Mouse (Mus musculus): ENCODE data around the gene Dbnl.
A peak's percentile ranks its signal among the peaks of the same experiment; 100 is the strongest.

Dbnl gene

GRCm38 (mm10) chr11:5788056-5789014, at the start of gene Dbnl:
Gene Dbnl, plus strand, starts transcription at chr11:5788488.
- DNase-seq (ENCODE audit: low spot score in 2 of 2), result peak; percentile 92 to 96

DNA sequence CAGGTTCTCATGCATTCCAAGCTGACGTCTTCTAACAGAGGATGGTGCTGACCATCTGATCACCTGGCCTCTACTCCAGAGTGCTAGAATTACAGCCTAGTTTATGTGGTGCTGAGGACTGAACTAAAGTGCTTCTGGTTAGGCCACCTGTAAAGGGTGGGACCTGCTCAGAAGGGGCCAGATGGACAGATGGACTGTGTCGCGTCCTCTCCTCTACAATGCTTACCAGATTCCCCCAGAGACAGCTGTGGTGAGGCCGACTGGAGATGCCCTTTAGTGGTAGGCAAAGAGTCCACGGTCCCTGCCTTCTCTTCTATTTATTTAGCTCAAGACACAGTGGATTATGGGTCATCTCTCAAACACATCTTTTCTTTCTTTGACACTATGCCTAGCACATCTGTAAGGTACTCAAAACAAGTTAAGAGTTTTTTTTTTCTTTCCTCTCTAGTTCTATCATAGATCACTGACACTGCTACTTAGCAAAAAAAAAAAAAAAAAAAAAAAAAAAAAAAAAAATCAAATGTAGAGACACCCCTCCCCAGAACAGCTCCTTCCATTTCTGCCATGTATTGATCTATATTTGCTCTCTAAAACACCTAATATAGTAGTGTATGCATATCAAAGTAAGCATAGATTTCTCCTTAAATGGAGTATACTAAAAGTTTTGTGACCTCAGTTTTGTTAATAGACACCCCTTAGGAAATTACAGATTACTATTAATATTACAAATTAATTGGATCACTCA, 49.2 kb upstream of the Dbnl start:
- no peak for DNase-seq (ENCODE audit: low spot score in 2 of 2)

DNA sequence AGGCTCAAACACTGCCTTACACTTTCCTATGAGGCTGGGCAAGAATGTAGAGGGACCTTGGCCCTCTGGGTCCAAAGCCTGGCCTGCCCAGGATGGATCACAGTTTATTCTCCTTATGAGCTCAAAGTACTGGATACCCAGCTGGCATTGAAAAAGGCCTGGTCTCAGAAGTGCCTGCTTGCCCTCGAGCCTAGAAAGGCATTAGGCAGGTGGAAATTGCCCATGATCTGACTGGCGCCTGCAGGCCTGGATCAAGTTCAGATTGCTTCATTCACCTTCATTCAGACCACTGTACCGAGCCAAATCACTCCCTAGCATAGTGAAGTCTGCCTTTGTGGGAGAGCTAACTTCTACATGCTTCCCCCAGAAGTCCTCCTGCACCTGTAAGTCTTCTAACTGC, 48.4 kb upstream of the Dbnl start:
- no peak for DNase-seq (ENCODE audit: low spot score in 2 of 2)

DNA sequence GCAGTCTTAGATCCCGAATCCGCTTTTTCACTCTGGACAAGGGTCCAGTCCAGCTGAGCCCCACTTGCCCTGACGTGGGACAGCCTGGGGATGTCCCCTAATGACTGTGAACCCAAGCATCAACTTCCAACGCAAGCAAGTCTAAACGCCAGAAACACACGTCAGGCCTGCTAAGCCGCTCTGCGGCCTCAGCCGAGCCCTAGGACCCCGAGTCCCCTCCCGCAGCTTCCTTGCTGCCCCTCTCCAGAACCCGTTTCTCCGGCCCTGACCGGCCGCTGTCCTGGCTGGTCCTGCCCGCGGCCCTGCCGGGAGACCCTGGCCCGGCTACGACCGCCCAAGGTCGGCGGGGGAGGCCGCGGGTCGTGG, 47.7 kb upstream of the Dbnl start:
- DNase-seq (ENCODE audit: low spot score in 2 of 2), result peak in 1 of 2 experiments; percentile 18

GRCm38 (mm10) chr11:5740965-5741627, 47.2 kb upstream of the Dbnl start:
- DNase-seq (ENCODE audit: low spot score in 2 of 2), result peak; percentile 71 to 78

DNA sequence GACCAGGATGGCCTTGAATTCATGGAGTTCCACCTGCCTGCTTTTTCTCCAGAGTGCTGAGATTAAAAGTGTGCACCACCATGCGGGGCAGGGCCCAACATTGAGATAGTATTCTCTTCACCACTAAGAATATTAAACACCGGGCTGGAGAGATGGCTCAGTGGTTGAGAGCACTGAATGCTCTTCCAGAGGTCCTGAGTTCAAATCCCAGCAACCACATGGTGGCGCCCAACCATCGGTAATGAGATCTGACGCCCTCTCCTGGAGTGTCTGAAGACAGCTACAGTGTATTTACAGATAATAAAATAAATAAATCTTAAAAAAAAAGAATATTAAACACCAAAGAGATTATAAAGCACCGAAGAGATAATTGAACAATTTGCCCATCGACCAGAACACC, 46.2 kb upstream of the Dbnl start:
- DNase-seq (ENCODE audit: low spot score in 2 of 2), result peak; percentile 27 to 40

- DNase-seq (ENCODE audit: low spot score in 2 of 2), result no peak
Observed at GRCm38 (mm10) chr11:5744951-5745350, 43.3 kb upstream of the Dbnl start.

DNA sequence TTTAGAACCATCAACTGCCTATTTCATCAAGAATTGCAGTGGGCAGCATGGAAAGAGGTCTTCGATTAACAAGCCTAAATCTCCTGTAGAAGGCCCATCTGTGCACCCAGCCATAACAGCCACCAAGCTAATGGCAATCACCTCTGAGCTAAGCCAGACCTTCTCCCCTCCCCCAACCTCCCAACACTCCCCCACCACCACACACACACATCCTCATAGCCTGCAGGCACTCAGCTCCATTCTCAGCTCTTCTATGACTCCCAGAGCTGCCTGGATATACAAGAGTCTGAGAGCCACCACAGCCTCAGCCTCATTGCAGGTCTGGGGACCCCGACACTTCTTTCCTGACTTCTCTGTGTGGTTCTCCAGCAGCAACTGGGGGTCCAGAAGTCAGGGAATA, 34.5 kb upstream of the Dbnl start:
- DNase-seq (ENCODE audit: low spot score in 2 of 2), result no peak

DNA sequence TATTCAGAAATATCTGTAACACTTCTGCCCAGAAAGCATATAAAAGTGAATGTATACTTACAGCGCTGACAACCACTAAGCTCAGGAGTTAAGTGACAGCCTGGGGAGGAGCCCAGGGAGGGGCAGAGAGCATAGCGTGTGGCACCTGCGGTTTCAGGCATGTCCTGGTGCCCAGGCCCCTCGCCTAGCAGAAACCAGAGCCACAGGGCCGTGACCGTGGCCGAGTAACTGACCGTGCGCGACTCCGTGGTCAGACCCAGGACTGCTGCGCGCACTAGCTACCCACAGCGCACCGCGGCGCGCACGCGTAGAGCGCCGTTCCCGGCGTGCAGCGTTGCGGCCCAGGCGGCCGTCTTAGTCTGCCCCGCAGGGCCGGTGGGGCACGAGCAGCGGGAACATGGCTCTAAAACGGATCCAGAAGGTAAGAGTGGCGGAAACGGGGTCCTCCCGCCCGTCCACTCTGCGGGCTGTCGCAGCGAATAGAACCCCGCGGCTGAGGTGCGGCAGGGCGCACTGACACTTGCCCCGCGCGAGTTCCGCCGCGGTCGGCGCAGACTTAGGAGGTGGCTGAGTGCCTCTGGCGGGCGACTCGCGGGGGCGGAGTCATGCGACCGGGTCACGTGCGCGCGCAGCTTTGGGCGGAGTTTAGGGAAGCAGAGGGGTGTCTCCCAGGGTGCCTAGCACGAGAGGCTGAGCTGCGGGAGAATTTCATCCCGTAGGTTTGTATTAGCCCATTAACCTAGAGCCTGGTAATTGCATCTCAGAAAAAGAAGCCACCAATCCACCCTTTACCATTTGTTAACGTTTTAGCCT, 26.3 kb upstream of the Dbnl start, which contains the start of gene Urgcp:
TSS of gene Urgcp (minus strand) at position 557 of the 813 bp plus-strand sequence.
- peak; percentile 94 to 95 for DNase-seq (ENCODE audit: low spot score in 2 of 2)

DNA sequence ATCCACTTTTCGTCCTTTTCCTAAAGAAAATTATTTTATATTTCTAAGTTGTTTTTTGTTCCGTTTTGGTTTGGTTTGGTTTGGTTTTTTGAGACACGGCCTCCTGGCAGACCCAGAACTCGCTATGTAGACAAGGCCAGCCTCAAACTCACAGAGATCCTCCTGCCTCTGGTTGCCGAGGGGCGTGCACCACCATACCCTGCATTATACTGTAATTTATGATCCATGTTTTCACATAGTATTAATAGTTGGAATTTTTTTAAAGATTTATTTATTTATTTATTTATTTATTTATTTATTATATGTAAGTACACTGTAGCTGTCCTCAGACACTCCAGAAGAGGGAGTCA, 25.7 kb upstream of the Dbnl start:
- no peak for DNase-seq (ENCODE audit: low spot score in 2 of 2)

DNA sequence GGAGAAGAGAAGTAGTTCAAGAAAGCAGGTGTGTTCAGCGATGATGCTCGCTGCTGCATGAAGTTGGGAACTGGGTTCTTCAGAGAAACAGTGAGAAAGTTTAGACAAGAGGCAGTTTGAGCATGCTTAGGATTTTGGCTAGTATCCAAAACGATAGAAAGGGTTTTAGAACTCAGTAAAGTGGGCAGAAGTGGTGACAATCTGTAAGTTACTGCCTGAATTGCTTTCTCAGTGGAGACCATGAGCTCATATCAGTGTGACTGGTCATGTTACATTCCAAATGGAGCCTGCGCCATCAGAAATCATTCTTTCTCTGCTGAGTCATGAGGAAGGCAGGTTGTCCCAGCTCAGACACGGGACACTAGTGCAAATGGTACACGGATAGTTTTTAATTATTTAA, 22.3 kb upstream of the Dbnl start:
- DNase-seq (ENCODE audit: low spot score in 2 of 2), result no peak

- no peak for DNase-seq (ENCODE audit: low spot score in 2 of 2)
Observed at GRCm38 (mm10) chr11:5778481-5778880, 9.8 kb upstream of the Dbnl start.

GRCm38 (mm10) chr11:5780035-5780499, 8.2 kb upstream of the Dbnl start:
- DNase-seq (ENCODE audit: low spot score in 2 of 2), result no peak

DNA sequence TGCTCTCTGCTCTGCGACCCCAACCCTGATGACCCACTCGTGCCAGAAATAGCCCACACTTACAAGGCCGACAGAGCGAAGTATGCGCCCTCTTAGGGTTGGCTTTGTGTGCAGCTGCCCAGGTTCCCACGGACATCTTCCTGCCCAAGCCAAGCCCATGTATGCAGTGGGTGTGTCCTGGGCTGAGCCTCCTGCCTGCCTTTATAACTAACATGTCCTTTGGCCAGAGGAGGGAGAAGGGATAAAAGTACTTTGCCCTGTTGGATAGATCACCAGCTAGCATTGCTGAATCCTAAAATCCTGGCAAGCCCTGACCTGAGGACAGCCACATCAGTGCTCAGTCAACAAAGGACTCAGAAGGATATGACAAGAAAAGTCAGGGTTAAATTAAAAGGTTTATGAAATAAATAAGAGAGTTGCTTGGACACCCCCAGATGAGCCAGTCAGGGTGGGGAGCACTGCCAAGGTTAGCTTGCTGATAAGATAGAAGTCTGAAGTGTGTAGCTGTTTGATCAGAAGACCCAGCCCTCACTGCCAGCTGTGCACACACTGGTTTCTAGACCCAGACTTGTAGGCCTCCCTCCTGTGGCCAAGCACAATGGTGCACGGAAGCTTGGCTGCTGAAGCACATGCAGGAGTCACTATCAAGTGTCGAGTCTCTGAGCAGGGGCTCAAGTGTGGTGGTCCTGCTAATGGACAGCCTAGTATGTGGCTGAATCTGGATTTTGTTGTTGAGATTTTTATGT, 5.9 kb upstream of the Dbnl start:
- no peak for DNase-seq (ENCODE audit: low spot score in 2 of 2)

- no peak for DNase-seq (ENCODE audit: low spot score in 2 of 2)
Observed at GRCm38 (mm10) chr11:5785732-5786131, 2.6 kb upstream of the Dbnl start.

DNA sequence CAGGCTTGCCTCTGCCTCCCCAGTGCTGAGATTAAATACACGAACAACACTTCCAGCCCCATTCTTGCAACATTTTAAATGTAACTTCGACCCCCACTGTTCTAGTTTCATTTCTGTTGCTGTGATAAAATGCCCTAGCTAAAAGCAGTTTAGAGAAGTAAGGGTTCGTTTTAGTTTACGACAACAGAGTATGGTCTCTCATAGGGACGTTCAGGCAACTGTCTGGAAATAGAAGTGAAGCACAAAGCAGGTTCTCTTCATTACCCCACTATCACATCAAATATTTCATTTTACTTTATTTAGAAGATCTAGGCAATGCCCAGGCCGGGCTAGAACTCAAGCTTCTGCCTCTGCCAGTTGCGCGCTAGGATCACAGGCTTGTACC, 625 bp upstream of the Dbnl start:
- DNase-seq (ENCODE audit: low spot score in 2 of 2), result no peak

DNA sequence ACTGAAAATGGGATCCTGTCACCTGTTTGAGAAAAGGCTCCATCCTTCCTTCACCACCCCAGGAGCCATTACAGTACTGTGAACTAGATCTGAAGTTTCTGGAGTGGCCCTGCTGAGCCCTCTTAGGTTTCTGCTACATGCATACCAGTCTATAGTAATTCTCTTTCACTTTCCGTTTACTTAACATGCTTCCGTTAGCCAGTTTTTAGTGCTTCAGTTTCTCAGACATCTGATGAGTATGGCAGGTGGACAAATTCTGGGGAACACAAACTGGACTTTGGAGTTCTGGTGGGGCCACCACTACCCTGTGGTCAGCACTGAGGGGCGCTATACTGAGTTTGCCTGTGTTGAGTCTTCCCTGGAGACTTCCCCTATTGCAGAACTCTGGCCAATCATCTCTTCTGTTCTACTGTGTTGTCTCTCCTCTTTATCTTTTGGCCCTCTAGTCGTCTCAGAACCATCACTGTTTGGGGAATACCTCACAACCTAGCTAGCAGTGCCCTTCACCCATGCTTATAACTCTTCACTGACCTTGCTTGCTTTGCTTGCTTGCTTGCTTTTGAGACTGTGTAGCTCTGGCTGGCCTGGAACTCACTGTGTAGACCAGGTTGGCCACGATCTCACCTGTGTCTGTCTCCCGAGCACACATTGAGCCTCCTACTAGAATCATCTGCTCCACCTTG, 924 bp downstream of the Dbnl start:
- no peak for DNase-seq (ENCODE audit: low spot score in 2 of 2)

DNA sequence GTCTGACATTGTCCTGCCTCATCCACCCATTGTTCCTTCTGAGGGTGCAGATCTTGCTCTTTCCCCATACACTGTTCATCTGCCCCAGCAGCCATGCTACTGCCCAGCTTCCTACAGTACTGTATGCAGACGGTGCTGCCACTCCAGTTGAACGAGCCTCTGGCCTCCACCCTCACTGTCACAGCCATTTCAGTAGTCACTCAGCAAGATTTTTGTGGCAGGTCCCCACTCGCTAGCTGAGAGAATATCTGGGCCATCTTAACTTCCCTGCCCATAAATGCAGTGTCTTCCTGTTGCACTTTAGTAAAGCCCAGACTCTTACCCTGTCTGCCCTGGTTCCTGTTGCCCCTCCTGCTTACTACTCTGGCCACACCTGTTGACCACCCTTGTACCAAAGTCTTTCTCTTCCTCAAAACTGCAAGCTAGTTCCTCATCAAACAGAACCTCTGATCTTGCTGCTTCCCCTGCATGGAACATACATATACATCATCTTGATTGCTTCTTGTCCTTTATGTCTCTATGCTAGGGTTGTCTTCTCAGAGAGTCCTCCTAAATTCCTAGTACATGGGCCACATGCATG, 1.6 kb downstream of the Dbnl start:
- DNase-seq (ENCODE audit: low spot score in 2 of 2), result peak in 1 of 2 experiments; percentile 26

- DNase-seq (ENCODE audit: low spot score in 2 of 2), result no peak
Observed at GRCm38 (mm10) chr11:5790431-5790830, 2.1 kb downstream of the Dbnl start.

DNA sequence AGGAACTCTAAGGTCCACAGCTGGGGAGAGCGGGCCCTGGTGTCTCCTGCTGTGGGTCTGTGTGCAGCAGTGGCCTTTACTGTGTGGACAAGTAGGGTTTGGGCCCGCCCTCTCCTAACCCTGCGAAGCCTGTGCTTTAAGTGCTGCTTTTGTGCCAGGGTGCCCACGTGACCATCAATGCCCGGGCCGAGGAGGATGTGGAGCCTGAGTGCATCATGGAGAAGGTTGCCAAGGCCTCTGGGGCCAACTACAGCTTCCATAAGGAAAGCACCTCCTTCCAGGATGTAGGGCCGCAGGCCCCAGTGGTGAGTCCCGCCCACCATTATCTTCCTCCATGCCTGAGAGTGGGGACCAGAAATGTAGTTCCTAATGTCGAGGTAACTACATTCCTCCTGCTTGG, 7.0 kb downstream of the Dbnl start:
- DNase-seq (ENCODE audit: low spot score in 2 of 2), result no peak

All from spleen, postnatal 14 days (tissue).